Mouse (Mus musculus) midbrain, embryonic 11.5 days (tissue): ENCODE results near the gene Otud4. TPM values are rescaled to one million over a fixed set of nuclear protein-coding genes. Genes with fewer than 3 reads are reported as not detected.

Experiments
- ATAC-seq: fragments of 200-750 bp; cut with Nextera tagmentation; 2 replicates; pipeline ENCODE4 v1.8.0; 2017; ENCODE audit warnings: moderate TSS enrichment, moderate library complexity; ENCODE audit not compliant: low FRiP score
- DNase-seq: peaks from one replicate; pipeline ENCODE4 v3.0.0; 2015; ENCODE audit warnings: low spot score; ENCODE audit errors: missing footprints
- H3K27ac ChIP-seq: fragments of 300-500 bp; sonication (generic); 2 replicates; pipeline ENCODE4 v1.5.1; 2014; ENCODE audit warnings: low read depth, low read length
- H3K27me3 ChIP-seq: fragments of 300-500 bp; sonication (generic); 2 replicates; pipeline ENCODE4 v1.6.1; 2014; ENCODE audit warnings: mild to moderate bottlenecking, low read length, moderate library complexity, mixed read lengths; ENCODE audit not compliant: control insufficient read depth, insufficient read depth
- H3K36me3 ChIP-seq: fragments of 300-500 bp; sonication (generic); 2 replicates; pipeline ENCODE4 v1.6.1; 2014; ENCODE audit warnings: mild to moderate bottlenecking, low read length, moderate library complexity, mixed read lengths; ENCODE audit not compliant: control insufficient read depth, insufficient read depth
- H3K4me1 ChIP-seq: fragments of 300-500 bp; sonication (generic); 2 replicates; pipeline ENCODE4 v1.6.1; 2014; ENCODE audit warnings: low read length; ENCODE audit not compliant: control insufficient read depth, insufficient read depth
- H3K4me2 ChIP-seq: fragments of 300-500 bp; sonication (generic); 2 replicates; pipeline ENCODE4 v1.6.1; 2014; ENCODE audit warnings: mild to moderate bottlenecking, moderate library complexity
- H3K4me3 ChIP-seq: fragments of 300-500 bp; sonication (generic); 2 replicates; pipeline ENCODE4 v1.5.1; 2014; ENCODE audit warnings: low read depth, low read length
- H3K9ac ChIP-seq: fragments of 300-500 bp; sonication (generic); 2 replicates; pipeline ENCODE4 v1.6.1; 2014; ENCODE audit warnings: low read length
- H3K9me3 ChIP-seq: fragments of 300-500 bp; sonication (generic); 2 replicates; pipeline ENCODE4 v1.6.1; 2016; ENCODE audit warnings: low read length; ENCODE audit not compliant: control insufficient read depth
- whole genome bisulfite sequencing: fragments of 180-500 bp; shearing (Covaris S2); extraction: QIAGEN DNeasy Blood & Tissue Kit; methylation state at CpG from one replicate; pipeline ENCODE4 v1.1.7; 2014; 5-methylcytosine and 5-hydroxymethylcytosine counted together
- polyA plus RNA-seq: library from polyadenylated mRNA; unstranded; fragments of >200 nt; fragmentation: Nextera tagmentation; extraction: Ambion mirVana; gene quantifications from 2 replicates; pipeline ENCODE4 v1.2.1, GENCODE M21; 2014

The Otud4 gene
- polyA plus RNA-seq, 1 experiment from 2014 or later: 22.7 TPM

DNA sequence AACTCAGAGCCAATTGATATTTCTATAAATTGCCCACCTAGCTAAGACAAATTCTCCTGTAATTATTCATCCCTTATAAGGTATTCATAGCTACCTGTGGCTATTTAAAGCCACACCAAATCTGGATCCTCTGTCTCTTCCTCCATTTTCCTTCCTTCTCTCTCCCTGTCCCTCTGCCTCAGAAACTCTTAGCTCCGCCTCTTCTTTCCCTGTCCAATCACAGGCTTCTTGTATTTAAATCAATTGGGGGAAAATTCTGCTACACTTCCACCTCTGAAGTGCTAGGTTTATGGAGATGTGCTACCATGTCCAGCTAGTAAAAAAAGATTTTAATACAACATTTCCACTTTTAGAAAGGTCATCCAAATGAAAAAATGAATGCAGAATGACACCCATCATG is 3.9 kb upstream of the Otud4 start:
- DNase-seq: no peak
- Histone ChIP-seq H3K9me3 (no peaks in the 10 kb centered on the region), H3K4me2 (no peak overlapping the region), H3K4me1 (peaks cover under 1% of the 10 kb centered on the region; the same call in 1 of the 2 replicates), H3K36me3 (no peaks in the 10 kb centered on the region), H3K27ac (no peak overlapping the region), H3K27me3 (no peaks in the 10 kb centered on the region), H3K4me3 (no peak overlapping the region), H3K9ac (no peak overlapping the region)
- whole genome bisulfite sequencing: 87% methylated on average over 1 of the region's 1 CpGs
- no peak for ATAC-seq

DNA sequence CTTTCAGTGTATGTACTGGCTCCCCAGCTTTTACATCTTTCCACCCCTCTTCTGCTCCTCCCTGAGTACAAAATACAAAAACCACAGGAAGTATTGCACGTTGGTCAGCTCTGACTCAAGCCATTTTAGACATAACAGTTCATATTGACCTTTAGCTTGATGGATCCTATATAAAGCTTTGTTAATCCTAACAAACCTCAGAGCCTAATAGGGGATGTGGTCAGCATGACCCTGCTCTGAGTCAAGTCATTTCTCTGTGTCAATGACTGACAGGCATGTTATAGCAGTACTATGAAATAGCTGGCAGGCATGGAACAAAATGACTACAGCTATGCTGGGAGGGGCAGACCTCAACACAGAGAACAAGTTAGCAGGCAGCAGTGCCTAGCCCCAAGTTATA is 3.3 kb upstream of the Otud4 start:
- Histone ChIP-seq H3K9ac (no peak overlapping the region), H3K4me1 (peaks cover 7% of the 10 kb centered on the region), H3K36me3 (no peaks in the 10 kb centered on the region), H3K4me3 (no peak overlapping the region), H3K9me3 (no peaks in the 10 kb centered on the region), H3K4me2 (no peak overlapping the region), H3K27me3 (no peaks in the 10 kb centered on the region), H3K27ac (no peak overlapping the region)
- no peak for ATAC-seq
- DNase-seq: no peak
- WGBS: 91% methylated on average over 1 of the region's 1 CpGs

- H3K27ac ChIP-seq: no peak overlapping the region
- DNase-seq (no peak), ATAC-seq (no peak)
- no peak overlapping the region for H3K4me2 ChIP-seq
- no peak overlapping the region for H3K4me3 ChIP-seq
- no peaks in the 10 kb centered on the region for H3K9me3 ChIP-seq
- WGBS: 91% methylated on average over 3 of the region's 3 CpGs
- H3K36me3 ChIP-seq: no peaks in the 10 kb centered on the region
- H3K27me3 ChIP-seq: no peaks in the 10 kb centered on the region
- H3K9ac ChIP-seq: no peak overlapping the region
- peaks cover 17% of the 10 kb centered on the region for H3K4me1 ChIP-seq
Observed at GRCm38 (mm10) chr8:79637237-79637636, 2.2 kb upstream of the Otud4 start.

GRCm38 (mm10) chr8:79638001-79638706 is 1.3 kb upstream of the Otud4 start:
- H3K9ac ChIP-seq: peak overlapping the region; percentile 62
- DNase-seq: no peak

DNA sequence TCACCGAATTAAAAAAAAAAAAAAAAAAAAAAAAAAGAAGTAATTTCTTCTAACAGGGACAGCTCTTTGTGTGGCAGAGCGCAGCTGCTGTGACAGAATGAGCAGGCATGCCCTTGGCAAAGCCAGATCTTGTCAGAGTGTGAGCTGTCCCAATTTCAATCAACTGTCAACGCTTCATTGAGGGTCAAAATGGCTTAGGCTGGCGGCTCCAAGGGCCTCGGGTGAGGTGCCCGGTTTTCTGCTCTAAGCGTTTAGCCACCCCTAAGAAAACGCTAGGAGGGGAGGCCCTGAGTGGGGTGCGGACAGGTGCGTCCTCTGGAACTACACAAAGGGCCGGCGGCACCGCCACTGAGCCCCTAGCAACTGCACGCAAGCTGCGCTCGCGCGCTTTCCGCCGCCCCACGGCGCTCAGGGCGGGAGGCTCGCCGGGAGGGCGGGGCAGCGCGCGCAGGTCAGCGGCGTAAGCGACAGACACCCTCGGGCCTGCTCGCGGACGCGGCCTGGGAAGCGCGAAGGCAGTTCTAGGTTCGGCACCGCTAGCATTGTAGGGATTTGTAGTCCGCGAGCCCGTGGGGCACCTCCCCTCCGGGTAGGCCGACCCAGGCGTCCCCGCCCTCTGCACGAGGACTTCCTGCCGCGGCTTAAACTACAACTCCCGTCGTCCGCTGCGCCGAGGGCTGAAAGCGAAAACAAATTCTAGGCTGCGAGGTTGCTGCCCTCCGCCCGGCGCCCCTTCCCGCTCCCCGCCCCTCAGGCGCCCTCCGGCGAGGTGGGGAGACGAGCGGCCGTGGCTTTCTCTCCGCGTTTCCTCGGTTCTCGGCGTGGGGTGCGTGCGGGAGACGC is 490 bp upstream of the Otud4 start:
- Histone ChIP-seq H3K4me3 (peak overlapping the region; percentile 93), H3K4me1 (peaks cover 24% of the 10 kb centered on the region), H3K27ac (peak overlapping the region; percentile 89), H3K27me3 (no peaks in the 10 kb centered on the region), H3K9ac (peak overlapping the region; percentile 88), H3K36me3 (no peaks in the 10 kb centered on the region; the same call in 1 of the 2 replicates), H3K4me2 (peak overlapping the region; percentile 66), H3K9me3 (no peaks in the 10 kb centered on the region)
- WGBS: under 1% methylated on average over 70 of the region's 77 CpGs
- ATAC-seq (peak; percentile 99), DNase-seq (peak; percentile 99)

More at GRCm38 (mm10) chr8:79638001-79638706, 1.3 kb upstream of the Otud4 start:
- Histone ChIP-seq H3K4me3 (peak overlapping the region; percentile 93), H3K9me3 (no peaks in the 10 kb centered on the region), H3K27ac (peak overlapping the region; percentile 74; the same call in 1 of the 2 replicates), H3K4me2 (peak overlapping the region; percentile 47), H3K36me3 (no peaks in the 10 kb centered on the region), H3K27me3 (no peaks in the 10 kb centered on the region), H3K4me1 (peaks cover 22% of the 10 kb centered on the region)
- no peak for ATAC-seq
- WGBS: 14% methylated on average over 11 of the region's 11 CpGs

- ATAC-seq: no peak
- H3K27ac ChIP-seq: no peak overlapping the region
- 45% methylated on average over 1 of the region's 1 CpGs for WGBS
- peaks cover 2% of the 10 kb centered on the region; the same call in 1 of the 2 replicates for H3K36me3 ChIP-seq
- H3K4me2 ChIP-seq: peak overlapping the region; percentile 66
- DNase-seq: no peak
- no peaks in the 10 kb centered on the region for H3K9me3 ChIP-seq
- H3K4me3 ChIP-seq: peak overlapping the region; percentile 93
- H3K9ac ChIP-seq: peak overlapping the region; percentile 54
- no peaks in the 10 kb centered on the region for H3K27me3 ChIP-seq
- H3K4me1 ChIP-seq: peaks cover 24% of the 10 kb centered on the region
Observed at GRCm38 (mm10) chr8:79641119-79641518, 1.7 kb downstream of the Otud4 start.

- Histone ChIP-seq H3K9me3 (no peaks in the 10 kb centered on the region), H3K27me3 (no peaks in the 10 kb centered on the region), H3K4me2 (no peak overlapping the region), H3K9ac (no peak overlapping the region), H3K36me3 (0 out of 2 replicates have a peak, but pooled peaks cover 2% of the 10 kb centered on the region), H3K4me1 (no peaks in the 10 kb centered on the region), H3K4me3 (no peak overlapping the region), H3K27ac (no peak overlapping the region)
- DNase-seq (no peak), ATAC-seq (no peak)
- WGBS: 94% methylated on average over 4 of the region's 4 CpGs
Observed at GRCm38 (mm10) chr8:79649569-79649968, 10.2 kb downstream of the Otud4 start.

DNA sequence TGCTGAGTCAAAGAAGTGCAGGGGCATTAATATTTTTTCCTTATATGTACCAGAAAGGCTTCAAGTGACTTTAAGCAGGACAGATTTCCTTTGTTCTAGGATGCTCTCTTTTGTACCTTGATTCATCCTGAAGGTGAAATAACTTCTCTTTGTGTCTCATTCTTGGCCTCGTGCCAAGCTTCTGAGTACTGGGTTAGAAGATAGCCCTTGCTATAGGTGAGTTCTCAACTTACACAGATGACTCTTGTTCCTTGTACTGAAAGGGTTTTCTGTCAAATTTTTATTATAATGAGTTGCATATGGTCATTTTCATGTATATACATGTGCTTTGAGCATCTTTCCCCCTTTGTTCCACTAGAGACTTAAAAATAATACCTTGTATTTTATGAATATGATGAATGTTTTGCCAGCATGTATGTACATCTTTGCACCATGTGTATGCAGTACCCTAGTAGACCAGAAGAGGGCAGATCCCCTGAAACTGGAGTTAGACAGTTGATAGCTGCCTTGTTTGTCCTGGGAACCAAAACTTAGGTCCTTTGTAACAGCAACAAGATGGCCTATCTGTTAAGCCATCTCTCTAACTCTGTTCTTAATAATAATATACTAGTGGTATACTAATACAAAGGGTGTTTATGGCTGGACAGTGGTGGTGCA is 10.9 kb downstream of the Otud4 start:
- H3K27ac ChIP-seq: no peak overlapping the region
- no peaks in the 10 kb centered on the region for H3K4me1 ChIP-seq
- WGBS: 95% methylated on average over 1 of the region's 1 CpGs
- H3K9me3 ChIP-seq: no peaks in the 10 kb centered on the region
- ATAC-seq (no peak), DNase-seq (peak; percentile 90)
- H3K36me3 ChIP-seq: 0 out of 2 replicates have a peak, but pooled peaks cover 2% of the 10 kb centered on the region
- H3K4me2 ChIP-seq: no peak overlapping the region
- no peak overlapping the region for H3K9ac ChIP-seq
- H3K4me3 ChIP-seq: no peak overlapping the region
- H3K27me3 ChIP-seq: no peaks in the 10 kb centered on the region
